Mouse (Mus musculus): Measurements from ENCODE around the gene Lag3. TPM values are rescaled to one million over a fixed set of nuclear protein-coding genes. Genes with fewer than 3 reads are reported as not detected.

Lag3 gene
- polyA plus RNA-seq, 1 experiment, result not detected

- peaks cover 98% of the 10 kb centered on the region for H3K27me3 ChIP-seq (ENCODE audit: control insufficient read depth)
- no peak for TF ChIP-seq TAL1 (IDR thresholded peaks at IDR 0.05; ENCODE audit: low read length)
- TF ChIP-seq GATA1 (IDR thresholded peaks at IDR 0.05; ENCODE audit: low read length), result no peak
- H3K4me1 ChIP-seq (ENCODE audit: control insufficient read depth), result peaks cover 19% of the 10 kb centered on the region
Observed at GRCm38 (mm10) chr6:124916695-124917517, 5.4 kb upstream of the Lag3 start.

GRCm38 (mm10) chr6:124915942-124916694 lies 4.6 kb upstream of the Lag3 start:
- Histone ChIP-seq H3K4me3 (replicated peaks) (peak overlapping the region; percentile 63), H3K4me1 (ENCODE audit: control insufficient read depth) (peaks cover 19% of the 10 kb centered on the region), H3K36me3 (ENCODE audit: control insufficient read depth) (peaks cover 2% of the 10 kb centered on the region; the same call in 1 of the 2 replicates), H3K9me3 (ENCODE audit: control insufficient read depth, low read length) (peaks cover 9% of the 10 kb centered on the region; the same call in 1 of the 2 replicates), H3K27me3 (ENCODE audit: control insufficient read depth) (peaks cover 98% of the 10 kb centered on the region)
- TF ChIP-seq GATA1 (IDR thresholded peaks at IDR 0.05; ENCODE audit: low read length), result no peak
- no peak for TF ChIP-seq TAL1 (IDR thresholded peaks at IDR 0.05; ENCODE audit: low read length)

More at GRCm38 (mm10) chr6:124916695-124917517, 5.4 kb upstream of the Lag3 start:
- Histone ChIP-seq H3K9me3 (ENCODE audit: control insufficient read depth, low read length) (peaks cover 9% of the 10 kb centered on the region; the same call in 1 of the 2 replicates), H3K4me3 (replicated peaks) (peak overlapping the region; percentile 63), H3K36me3 (ENCODE audit: control insufficient read depth) (peaks cover 2% of the 10 kb centered on the region; the same call in 1 of the 2 replicates)

GRCm38 (mm10) chr6:124915160-124915941 lies 3.8 kb upstream of the Lag3 start:
- TF ChIP-seq GATA1 (IDR thresholded peaks at IDR 0.05; ENCODE audit: low read length) (no peak), TAL1 (IDR thresholded peaks at IDR 0.05; ENCODE audit: low read length) (no peak)
- Histone ChIP-seq H3K36me3 (ENCODE audit: control insufficient read depth) (peaks cover 2% of the 10 kb centered on the region; the same call in 1 of the 2 replicates), H3K4me3 (replicated peaks) (no peak overlapping the region), H3K27me3 (ENCODE audit: control insufficient read depth) (peaks cover 98% of the 10 kb centered on the region), H3K9me3 (ENCODE audit: control insufficient read depth, low read length) (peaks cover 9% of the 10 kb centered on the region; the same call in 1 of the 2 replicates), H3K4me1 (ENCODE audit: control insufficient read depth) (peaks cover 19% of the 10 kb centered on the region)

- H3K4me1 ChIP-seq (ENCODE audit: control insufficient read depth), result peaks cover 19% of the 10 kb centered on the region
- peaks cover 98% of the 10 kb centered on the region for H3K27me3 ChIP-seq (ENCODE audit: control insufficient read depth)
- peaks cover 9% of the 10 kb centered on the region; the same call in 1 of the 2 replicates for H3K9me3 ChIP-seq (ENCODE audit: control insufficient read depth, low read length)
- no peak overlapping the region for H3K4me3 ChIP-seq (replicated peaks)
- H3K36me3 ChIP-seq (ENCODE audit: control insufficient read depth), result peaks cover 2% of the 10 kb centered on the region; the same call in 1 of the 2 replicates
- TF ChIP-seq TAL1 (IDR thresholded peaks at IDR 0.05; ENCODE audit: low read length) (no peak), GATA1 (IDR thresholded peaks at IDR 0.05; ENCODE audit: low read length) (no peak)
Observed at GRCm38 (mm10) chr6:124914511-124914910, 3.0 kb upstream of the Lag3 start.

- Histone ChIP-seq H3K9me3 (ENCODE audit: control insufficient read depth, low read length) (peaks cover 9% of the 10 kb centered on the region; the same call in 1 of the 2 replicates), H3K4me1 (ENCODE audit: control insufficient read depth) (peaks cover 19% of the 10 kb centered on the region), H3K27me3 (ENCODE audit: control insufficient read depth) (peaks cover 97% of the 10 kb centered on the region), H3K4me3 (replicated peaks) (no peak overlapping the region), H3K36me3 (ENCODE audit: control insufficient read depth) (peaks cover 2% of the 10 kb centered on the region; the same call in 1 of the 2 replicates)
- TF ChIP-seq TAL1 (IDR thresholded peaks at IDR 0.05; ENCODE audit: low read length), result no peak
- no peak for TF ChIP-seq GATA1 (IDR thresholded peaks at IDR 0.05; ENCODE audit: low read length)
Observed at GRCm38 (mm10) chr6:124913721-124914285, 2.3 kb upstream of the Lag3 start.

GRCm38 (mm10) chr6:124913214-124913613 lies 1.7 kb upstream of the Lag3 start:
- Histone ChIP-seq H3K4me3 (replicated peaks) (no peak overlapping the region), H3K36me3 (ENCODE audit: control insufficient read depth) (peaks cover 2% of the 10 kb centered on the region; the same call in 1 of the 2 replicates), H3K9me3 (ENCODE audit: control insufficient read depth, low read length) (peaks cover 7% of the 10 kb centered on the region; the same call in 1 of the 2 replicates), H3K27me3 (ENCODE audit: control insufficient read depth) (peaks cover 96% of the 10 kb centered on the region), H3K4me1 (ENCODE audit: control insufficient read depth) (peaks cover 18% of the 10 kb centered on the region)
- TF ChIP-seq GATA1 (IDR thresholded peaks at IDR 0.05; ENCODE audit: low read length), result no peak

- peaks cover 70% of the 10 kb centered on the region for H3K27me3 ChIP-seq (ENCODE audit: control insufficient read depth)
- TF ChIP-seq GATA1 (IDR thresholded peaks at IDR 0.05; ENCODE audit: low read length), result no peak
- TF ChIP-seq TAL1 (IDR thresholded peaks at IDR 0.05; ENCODE audit: low read length), result no peak
- H3K36me3 ChIP-seq (ENCODE audit: control insufficient read depth), result peaks cover 2% of the 10 kb centered on the region; the same call in 1 of the 2 replicates
- no peaks in the 10 kb centered on the region for H3K9me3 ChIP-seq (ENCODE audit: control insufficient read depth, low read length)
- no peak overlapping the region for H3K4me3 ChIP-seq (replicated peaks)
- peaks cover 2% of the 10 kb centered on the region for H3K4me1 ChIP-seq (ENCODE audit: control insufficient read depth)
Observed at GRCm38 (mm10) chr6:124910032-124910431, 1.5 kb downstream of the Lag3 start.

- H3K27me3 ChIP-seq (ENCODE audit: control insufficient read depth), result peaks cover 55% of the 10 kb centered on the region
- peaks cover 17% of the 10 kb centered on the region for H3K4me1 ChIP-seq (ENCODE audit: control insufficient read depth)
- no peaks in the 10 kb centered on the region for H3K36me3 ChIP-seq (ENCODE audit: control insufficient read depth)
- no peak for TF ChIP-seq TAL1 (IDR thresholded peaks at IDR 0.05; ENCODE audit: low read length)
- no peak for TF ChIP-seq GATA1 (IDR thresholded peaks at IDR 0.05; ENCODE audit: low read length)
- H3K9me3 ChIP-seq (ENCODE audit: control insufficient read depth, low read length), result no peaks in the 10 kb centered on the region
- H3K4me3 ChIP-seq (replicated peaks), result no peak overlapping the region
Observed at GRCm38 (mm10) chr6:124907767-124908166, 3.7 kb downstream of the Lag3 start.

All from erythroblast, embryonic 14.5 days (primary cell).